Mouse (Mus musculus): Measurements from ENCODE around the gene Inpp4b.

DNA sequence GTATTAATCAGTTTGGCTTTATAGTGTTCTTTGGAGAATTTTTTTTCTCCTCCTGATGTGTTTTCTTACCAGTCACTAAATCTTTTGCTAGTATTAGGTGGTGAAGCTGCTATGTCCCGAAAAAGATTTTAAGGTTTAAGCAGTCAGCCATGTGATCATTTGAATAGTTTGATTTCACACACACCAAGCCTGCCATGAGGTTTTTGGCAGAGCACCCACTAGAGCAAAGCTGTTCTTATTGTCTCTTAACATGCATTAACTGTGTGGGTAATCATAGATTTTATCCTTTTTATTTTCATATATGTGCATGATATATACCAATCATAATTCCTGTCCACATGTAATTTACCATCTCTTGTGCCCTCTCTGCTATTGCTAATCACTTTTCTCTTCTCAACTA lies 240.6 kb downstream of the Inpp4b start:
- no peak for TF ChIP-seq CTCF (IDR thresholded peaks at IDR 0.05; ENCODE audit: insufficient read depth, low read depth, low read length)
- TF ChIP-seq POLR2A (IDR thresholded peaks at IDR 0.05; ENCODE audit: insufficient read depth, low read depth, low read length): no peak

All from olfactory bulb, adult 2 months (tissue).